Mouse (Mus musculus): ENCODE measurements around the gene Mup22.
"Not testable (repeated sequence)": the region's sequence is repeated elsewhere in the genome, so short reads cannot be mapped to it uniquely, and the experiment has no call there.

The Mup22 gene

GRCm38 (mm10) chr4:60821363-60821762 is at the start of gene Mup22:
Gene Mup22 (minus strand): TSS chr4:60821463.
- POLR2A ChIA-PET, result not testable (repeated sequence)

GRCm38 (mm10) chr4:60840889-60841288 is 19.6 kb upstream of the Mup22 start:
- POLR2A ChIA-PET, result not testable (repeated sequence)

More at GRCm38 (mm10) chr4:60821363-60821762, at the start of gene Mup22:
- CTCF ChIA-PET, result not testable (repeated sequence)

More at GRCm38 (mm10) chr4:60840889-60841288, 19.6 kb upstream of the Mup22 start:
- CTCF ChIA-PET, result not testable (repeated sequence)
